15 mouse cellular contexts compared by ENCODE assay signal in genomic region chr5:30106756-30107155, GRCm38 (mm10). TPM values are rescaled to one million over a fixed set of nuclear protein-coding genes. Genes with fewer than 3 reads are reported as not detected.
DNase-seq lines count a peak whose midpoint lies in the region; ATAC-seq lines count a peak whose summit lies in the region.
"Had no signal": no experiment of that assay in that cellular context is flagged by ENCODE, and none has a peak within 500 bp of the region (broad histone marks: within the 10 kb centered on the region; RNA-seq: fewer than 3 reads in every experiment).

No protein-coding gene starts in this region.

- peaks cover 7% of the 10 kb centered on the region; the same call in 1 of the 2 replicates for H3K27me3 ChIP-seq in midbrain, embryonic 12.5 days

- peak; percentile 78 for DNase-seq in heart, adult 11 months
- DNase-seq in heart, adult 9 months (ENCODE audit: low spot score in 2 of 2) = no peak
- peak; percentile 8 for DNase-seq in urinary bladder, adult 2 months (ENCODE audit: low spot score)
- no peak for DNase-seq in urinary bladder, postnatal 25 days (ENCODE audit: low spot score)
- no peak for DNase-seq in spleen, adult 18-20 months
- no peak for DNase-seq in adrenal gland, adult 18-20 months (ENCODE audit: low spot score in 2 of 2)
- DNase-seq in gastrocnemius, postnatal 25 days = no peak
- DNase-seq: heart, adult 18-20 months; heart, postnatal 4 days; kidney, postnatal 10 days; liver, embryonic 13.5 days; lung, postnatal 36 days had no signal

- H3K27ac ChIP-seq in midbrain, embryonic 12.5 days (replicated peaks) = peak overlapping the region; percentile 88
- H3K27ac ChIP-seq: liver, embryonic 13.5 days had no signal

- no peaks in the 10 kb centered on the region for H3K9me3 ChIP-seq in midbrain, embryonic 12.5 days
- H3K9me3 ChIP-seq: liver, embryonic 13.5 days had no signal

- H3K4me3 ChIP-seq in midbrain, embryonic 12.5 days = peak overlapping the region; percentile 74
- H3K4me3 ChIP-seq: liver, embryonic 13.5 days; myocyte had no signal

- peak overlapping the region; percentile 85; the same call in 1 of the 2 replicates for H3K9ac ChIP-seq in midbrain, embryonic 12.5 days (replicated peaks)
- H3K9ac ChIP-seq: liver, embryonic 13.5 days had no signal

- 9% methylated on average over 2 of the region's 2 CpGs for WGBS in midbrain, embryonic 12.5 days

- peaks cover 70% of the 10 kb centered on the region for H3K4me1 ChIP-seq in midbrain, embryonic 12.5 days

- H3K36me3 ChIP-seq in midbrain, embryonic 12.5 days = no peaks in the 10 kb centered on the region
- H3K36me3 ChIP-seq: liver, embryonic 13.5 days had no signal

- H3K4me2 ChIP-seq in midbrain, embryonic 12.5 days (replicated peaks) = peak overlapping the region; percentile 71
- H3K4me2 ChIP-seq: liver, embryonic 13.5 days had no signal

- ATAC-seq in midbrain, embryonic 12.5 days (ENCODE audit: low FRiP score, low read depth) = peak; percentile 7; the same call in 1 of the 2 replicates

RNA-seq across cellular contexts. Expression of gene 3110082J24Rik, which starts 0.9 kb away (rescaled TPM):
- polyA plus RNA-seq in urinary bladder, adult 2 months (2012; rRNA removed) = not detected in 2 replicates
- 7.2 and 7.6 TPM in 2 replicates for polyA plus RNA-seq in midbrain, embryonic 12.5 days (2016; fragmentation: Nextera tagmentation; extraction: Ambion mirVana)
- total RNA-seq in adrenal gland, adult 18-20 months (2021) = not detected
- not detected for total RNA-seq in gastrocnemius, postnatal 25 days (2021)
- total RNA-seq: heart, adult 18-20 months; heart, postnatal 4 days had no signal
- polyA plus RNA-seq: liver, embryonic 13.5 days; stomach, embryonic 16.5 days had no signal

RNA-seq across cellular contexts. Expression of gene Garem2, which starts 1.8 kb away (rescaled TPM):
- 0.10 TPM in 1 of 2 replicates, not detected in the other for polyA plus RNA-seq in urinary bladder, adult 2 months (2012; rRNA removed)
- 24.9 and 26.9 TPM in 2 replicates for polyA plus RNA-seq in midbrain, embryonic 12.5 days (2016; fragmentation: Nextera tagmentation; extraction: Ambion mirVana)
- total RNA-seq in adrenal gland, adult 18-20 months (2021) = not detected
- total RNA-seq in gastrocnemius, postnatal 25 days (2021) = not detected

RNA-seq across cellular contexts. Expression of gene Tyms, which starts 33.3 kb away (rescaled TPM):
- 24.4 and 25.0 TPM in 2 replicates for polyA plus RNA-seq in urinary bladder, adult 2 months (2012; rRNA removed)
- 182 and 188 TPM in 2 replicates for polyA plus RNA-seq in midbrain, embryonic 12.5 days (2016; fragmentation: Nextera tagmentation; extraction: Ambion mirVana)
- 10 to 100 TPM; 13.7 to 13.9 TPM for total RNA-seq in adrenal gland, adult 18-20 months (2021)
- total RNA-seq in gastrocnemius, postnatal 25 days (2021) = 1 to 10 TPM; 1.8 to 5.1 TPM

RNA-seq across cellular contexts. Expression of gene Hadha, which starts 48.2 kb away (rescaled TPM):
- polyA plus RNA-seq in urinary bladder, adult 2 months (2012; rRNA removed) = 118 and 129 TPM in 2 replicates
- polyA plus RNA-seq in midbrain, embryonic 12.5 days (2016; fragmentation: Nextera tagmentation; extraction: Ambion mirVana) = 96.0 and 101 TPM in 2 replicates
- 100 to 1,000 TPM; 527 to 755 TPM for total RNA-seq in adrenal gland, adult 18-20 months (2021)
- 100 to 1,000 TPM; 270 to 342 TPM for total RNA-seq in gastrocnemius, postnatal 25 days (2021)

RNA-seq across cellular contexts. Expression of gene Hadhb, which starts 48.3 kb away (rescaled TPM):
- polyA plus RNA-seq in urinary bladder, adult 2 months (2012; rRNA removed) = 169 and 193 TPM in 2 replicates
- 78.9 and 81.3 TPM in 2 replicates for polyA plus RNA-seq in midbrain, embryonic 12.5 days (2016; fragmentation: Nextera tagmentation; extraction: Ambion mirVana)
- 1,000 to 10,000 TPM in 1 of 2 experiments, 100 to 1,000 TPM in 1; 969 to 1,652 TPM for total RNA-seq in adrenal gland, adult 18-20 months (2021)
- total RNA-seq in gastrocnemius, postnatal 25 days (2021) = 100 to 1,000 TPM; 301 to 366 TPM

Comparison
In these comparisons a context has a peak if more than half of its experiments do, and no peak if none do; other contexts are left out.
1. DNase-seq: peak in heart, adult 11 months (single experiment) and urinary bladder, adult 2 months (single experiment); none in heart, adult 9 months (0 of 2), urinary bladder, postnatal 25 days (single experiment), spleen, adult 18-20 months (0 of 2), adrenal gland, adult 18-20 months (0 of 2) and gastrocnemius, postnatal 25 days (single experiment).